ENCODE assay signal across 8 mouse cellular contexts in genomic region chr17:24350926-24351759, GRCm38 (mm10). TPM values are rescaled to one million over a fixed set of nuclear protein-coding genes. Genes with fewer than 3 reads are reported as not detected.
DNase-seq lines count a peak whose midpoint lies in the region; ATAC-seq and TF ChIP-seq lines count a peak whose summit lies in the region.

Gene Abca17 (minus strand): TSS chr17:24351068.

- no peak for ATAC-seq in embryonic facial prominence, embryonic 15.5 days (ENCODE audit: insufficient number of reproducible peaks, low FRiP score, low TSS enrichment, low read depth)
- ATAC-seq in hematopoietic stem cell, adult 5-6 weeks (replicated peaks in 1 of 2; ENCODE audit: insufficient read depth in 1 of 2, low FRiP score in 2 of 2, low TSS enrichment in 1 of 2, low read depth in 1 of 2, poor library complexity in 2 of 2, severe bottlenecking in 2 of 2) = peak; percentile 40 to 54
- peak; percentile 16; the same call in 1 of the 2 replicates for ATAC-seq in limb, embryonic 13.5 days (ENCODE audit: low FRiP score, low read depth)
- ATAC-seq in midbrain, postnatal 0 days (ENCODE audit: low FRiP score) = peak; percentile 36

- H3K9me3 ChIP-seq in embryonic facial prominence, embryonic 15.5 days (replicated peaks) = no peaks in the 10 kb centered on the region
- H3K9me3 ChIP-seq in limb, embryonic 13.5 days = no peaks in the 10 kb centered on the region
- H3K9me3 ChIP-seq in midbrain, postnatal 0 days (ENCODE audit: low read length) = no peaks in the 10 kb centered on the region

- DNase-seq in layer of hippocampus, adult 2 months (ENCODE audit: low spot score in 2 of 2) = no peak
- no peak for DNase-seq in layer of hippocampus, adult 9-10 months (ENCODE audit: low spot score)
- peak; percentile 51 for DNase-seq in adrenal gland, adult 2 months
- no peak for DNase-seq in midbrain, postnatal 0 days (ENCODE audit: low spot score)
- DNase-seq in thymus, postnatal 25 days = peak; percentile 12

- peak within 1 kb of the TSS; percentile 96 for H3K4me3 ChIP-seq in layer of hippocampus, adult 2 months
- H3K4me3 ChIP-seq in embryonic facial prominence, embryonic 15.5 days (replicated peaks) = peak within 1 kb of the TSS; percentile 78
- peak within 1 kb of the TSS; percentile 59 for H3K4me3 ChIP-seq in limb, embryonic 13.5 days
- H3K4me3 ChIP-seq in midbrain, postnatal 0 days (ENCODE audit: low read depth, low read length) = peak within 1 kb of the TSS; percentile 90

- H3K36me3 ChIP-seq in embryonic facial prominence, embryonic 15.5 days = no peaks in the 10 kb centered on the region
- no peaks in the 10 kb centered on the region for H3K36me3 ChIP-seq in limb, embryonic 13.5 days
- H3K36me3 ChIP-seq in midbrain, postnatal 0 days (ENCODE audit: insufficient read depth, low read length) = no peaks in the 10 kb centered on the region; the same call in 1 of the 2 replicates

- peak within 1 kb of the TSS; percentile 96 for H3K4me2 ChIP-seq in embryonic facial prominence, embryonic 15.5 days (replicated peaks)
- H3K4me2 ChIP-seq in limb, embryonic 13.5 days (replicated peaks) = peak within 1 kb of the TSS; percentile 93
- peak within 1 kb of the TSS; percentile 76 for H3K4me2 ChIP-seq in midbrain, postnatal 0 days (ENCODE audit: low read depth, low read length, poor library complexity, severe bottlenecking)

- H3K4me1 ChIP-seq in embryonic facial prominence, embryonic 15.5 days = peaks cover 19% of the 10 kb centered on the region
- H3K4me1 ChIP-seq in limb, embryonic 13.5 days = peaks cover 15% of the 10 kb centered on the region
- H3K4me1 ChIP-seq in midbrain, postnatal 0 days (ENCODE audit: insufficient read depth, low read length) = peaks cover 11% of the 10 kb centered on the region

- 3% methylated on average over 42 of the region's 42 CpGs for WGBS in embryonic facial prominence, embryonic 15.5 days
- WGBS in limb, embryonic 13.5 days = 4% methylated on average over 42 of the region's 42 CpGs
- 6% methylated on average over 42 of the region's 42 CpGs for WGBS in midbrain, postnatal 0 days

- no peak for TF ChIP-seq CTCF in layer of hippocampus, adult 2 months (conservative IDR thresholded peaks at IDR 0.05)
- no peak for TF ChIP-seq CTCF in midbrain, postnatal 0 days (IDR thresholded peaks at IDR 0.05)

- H3K27ac ChIP-seq in layer of hippocampus, adult 2 months = peak within 1 kb of the TSS; percentile 90
- no peak within 1 kb of the TSS for H3K27ac ChIP-seq in embryonic facial prominence, embryonic 15.5 days (replicated peaks)
- no peak within 1 kb of the TSS for H3K27ac ChIP-seq in limb, embryonic 13.5 days
- peak within 1 kb of the TSS; percentile 78 for H3K27ac ChIP-seq in midbrain, postnatal 0 days (ENCODE audit: low read depth, low read length)

- peak within 1 kb of the TSS; percentile 64 for H3K9ac ChIP-seq in embryonic facial prominence, embryonic 15.5 days
- H3K9ac ChIP-seq in limb, embryonic 13.5 days = peak within 1 kb of the TSS; percentile 76
- H3K9ac ChIP-seq in midbrain, postnatal 0 days (replicated peaks; ENCODE audit: low read length, poor library complexity, severe bottlenecking) = peak within 1 kb of the TSS; percentile 88

- H3K27me3 ChIP-seq in embryonic facial prominence, embryonic 15.5 days = peaks cover 19% of the 10 kb centered on the region
- peaks cover 43% of the 10 kb centered on the region for H3K27me3 ChIP-seq in limb, embryonic 13.5 days
- H3K27me3 ChIP-seq in midbrain, postnatal 0 days (ENCODE audit: insufficient read depth, low read length) = no peaks in the 10 kb centered on the region

RNA-seq across cellular contexts. Expression of gene Abca17, which starts in this region (rescaled TPM):
- 1 to 10 TPM in 1 of 2 experiments, under 1 TPM in 1; 0.69 to 1.2 TPM for total RNA-seq in layer of hippocampus, adult 2 months (2021)
- total RNA-seq in adrenal gland, adult 2 months (2021) = under 1 TPM; 0.09 to 0.10 TPM
- not detected in 2 replicates for polyA plus RNA-seq in adrenal gland, adult 2 months (2012; rRNA removed)
- not detected in 2 replicates for polyA plus RNA-seq in embryonic facial prominence, embryonic 15.5 days (2015; fragmentation: Nextera tagmentation; extraction: Ambion mirVana)
- total RNA-seq in hematopoietic stem cell, adult 5-6 weeks (2017) = 0.25 TPM in 1 of 2 replicates, not detected in the other
- not detected in 2 replicates for polyA plus RNA-seq in limb, embryonic 13.5 days (2015; fragmentation: Nextera tagmentation; extraction: Ambion mirVana)
- 0.99 and 1.8 TPM in 2 replicates for total RNA-seq in midbrain, postnatal 0 days (2014; rRNA removed)
- 1.0 and 1.1 TPM in 2 replicates for polyA plus RNA-seq in midbrain, postnatal 0 days (2015; fragmentation: Nextera tagmentation; extraction: Ambion mirVana)

Comparison
In these comparisons a context has a peak if more than half of its experiments do, and no peak if none do; other contexts are left out.
1. Peak in DNase-seq in adrenal gland, adult 2 months; RNA of the gene not detected or under 1 TPM.
2. Peak in ATAC-seq in hematopoietic stem cell, adult 5-6 weeks; RNA of the gene not detected or under 1 TPM.
3. Peak in ATAC-seq, H3K4me3 ChIP-seq, H3K9ac ChIP-seq and H3K4me2 ChIP-seq in limb, embryonic 13.5 days; RNA of the gene not detected or under 1 TPM.
4. H3K27ac ChIP-seq: peak in layer of hippocampus, adult 2 months (single experiment) and midbrain, postnatal 0 days (single experiment); none in embryonic facial prominence, embryonic 15.5 days (single experiment) and limb, embryonic 13.5 days (single experiment).
5. Peak in every context shown above with its lines, with median percentiles within 50 percentile points of each other: H3K4me3 ChIP-seq, H3K4me2 ChIP-seq and H3K9ac ChIP-seq.